Mouse (Mus musculus): ENCODE data around the gene Ttc38.
"Not testable (repeated sequence)": the region's sequence is repeated elsewhere in the genome, so short reads cannot be mapped to it uniquely, and the experiment has no call there.

Ttc38 gene

GRCm38 (mm10) chr15:85822011-85822359, 10.1 kb upstream of the Ttc38 start:
- peak; percentile 15 for DNase-seq (ENCODE audit: low spot score)

- no peak for DNase-seq (ENCODE audit: low spot score)
These were observed 5.4 kb upstream of the Ttc38 start for GRCm38 (mm10) chr15:85826676-85827075.

GRCm38 (mm10) chr15:85828071-85828470, 4.0 kb upstream of the Ttc38 start:
- no peak for DNase-seq (ENCODE audit: low spot score)

DNA sequence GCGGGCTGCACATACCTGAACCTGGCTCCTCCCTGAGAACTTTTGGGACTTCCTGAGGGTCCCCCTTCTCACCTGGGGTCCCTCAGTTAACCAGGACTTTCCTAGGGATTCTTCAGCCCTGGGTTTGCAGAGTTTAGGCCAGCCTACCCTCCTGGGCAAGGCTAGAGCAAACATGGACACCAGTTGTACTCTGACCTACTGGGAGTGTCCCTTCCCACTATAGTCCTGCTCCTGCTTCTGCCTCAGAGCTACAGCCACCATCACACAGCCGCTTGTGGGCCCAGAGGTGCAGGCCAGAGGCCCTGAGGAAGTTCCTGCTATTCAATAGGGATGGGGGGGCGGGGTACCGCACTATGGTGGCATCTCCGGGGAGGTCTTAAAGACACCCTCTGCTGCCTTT, 2.6 kb upstream of the Ttc38 start:
- no peak for DNase-seq (ENCODE audit: low spot score)

- no peak for DNase-seq (ENCODE audit: low spot score)
These were observed 493 bp downstream of the Ttc38 start for GRCm38 (mm10) chr15:85832599-85832998.

GRCm38 (mm10) chr15:85835335-85835734, 3.2 kb downstream of the Ttc38 start:
- DNase-seq (ENCODE audit: low spot score) = no peak

DNA sequence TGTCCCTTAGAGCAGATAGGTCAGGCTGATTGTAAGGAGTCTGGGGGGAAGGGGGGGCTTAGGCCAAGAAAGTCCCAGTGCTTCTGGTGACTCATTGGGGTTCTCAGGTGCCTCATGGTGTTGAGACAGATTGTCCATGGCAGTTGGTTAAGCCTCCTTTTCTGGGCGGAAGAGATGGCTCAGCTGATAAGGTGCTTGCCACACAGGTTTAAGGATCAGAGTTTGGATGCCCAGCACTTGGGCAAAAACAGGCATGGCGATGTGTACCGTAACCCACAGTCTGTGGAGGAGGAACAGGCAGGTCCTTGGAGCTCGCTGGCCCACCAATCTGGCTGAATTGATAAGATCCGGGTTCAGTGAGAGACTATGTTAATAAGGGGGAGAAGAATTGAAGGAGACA, 4.8 kb downstream of the Ttc38 start:
- peak; percentile 78 for DNase-seq (ENCODE audit: low spot score)

GRCm38 (mm10) chr15:85840983-85841382, 8.9 kb downstream of the Ttc38 start:
- DNase-seq (ENCODE audit: low spot score) = no peak

DNA sequence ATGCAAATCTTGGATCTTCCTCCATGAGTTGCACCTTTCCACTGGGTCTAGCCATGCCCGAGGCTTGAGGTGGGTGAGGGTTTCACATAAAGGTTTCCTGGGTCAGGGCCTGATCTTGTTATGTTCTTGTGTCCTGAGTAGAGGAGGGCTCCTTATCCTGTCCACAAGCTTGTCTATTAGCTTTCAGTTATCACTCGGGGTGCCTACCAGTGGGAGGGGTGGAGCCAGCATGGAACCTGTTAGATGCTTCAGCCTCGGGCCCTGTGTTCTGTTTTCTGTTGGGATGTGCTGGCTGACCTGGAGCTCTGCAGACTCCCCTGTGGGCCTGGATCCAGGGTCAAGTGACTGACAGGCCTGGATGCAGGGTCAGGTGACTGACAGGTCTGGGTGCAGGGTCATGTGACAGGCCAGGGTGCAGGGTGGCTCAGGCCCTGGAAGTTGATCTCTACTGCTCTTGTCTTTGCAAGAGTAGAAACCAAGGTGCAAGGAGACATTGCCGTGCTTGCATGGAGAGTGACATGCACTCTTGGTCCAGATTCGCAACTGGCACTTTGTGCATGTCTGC, 9.8 kb downstream of the Ttc38 start:
- no peak for DNase-seq (ENCODE audit: low spot score)

GRCm38 (mm10) chr15:85845071-85845470, 13.0 kb downstream of the Ttc38 start:
- no peak for DNase-seq (ENCODE audit: low spot score)

GRCm38 (mm10) chr15:85851656-85852392, 19.7 kb downstream of the Ttc38 start:
- DNase-seq (ENCODE audit: low spot score) = no peak

GRCm38 (mm10) chr15:85858980-85859489, 26.9 kb downstream of the Ttc38 start:
- DNase-seq (ENCODE audit: low spot score) = no peak

GRCm38 (mm10) chr15:85859490-85860031, 27.5 kb downstream of the Ttc38 start, which contains the start of gene Gtse1:
Gene Gtse1 (plus strand): TSS chr15:85859745.
- peak; percentile 94 for DNase-seq (ENCODE audit: low spot score)

DNA sequence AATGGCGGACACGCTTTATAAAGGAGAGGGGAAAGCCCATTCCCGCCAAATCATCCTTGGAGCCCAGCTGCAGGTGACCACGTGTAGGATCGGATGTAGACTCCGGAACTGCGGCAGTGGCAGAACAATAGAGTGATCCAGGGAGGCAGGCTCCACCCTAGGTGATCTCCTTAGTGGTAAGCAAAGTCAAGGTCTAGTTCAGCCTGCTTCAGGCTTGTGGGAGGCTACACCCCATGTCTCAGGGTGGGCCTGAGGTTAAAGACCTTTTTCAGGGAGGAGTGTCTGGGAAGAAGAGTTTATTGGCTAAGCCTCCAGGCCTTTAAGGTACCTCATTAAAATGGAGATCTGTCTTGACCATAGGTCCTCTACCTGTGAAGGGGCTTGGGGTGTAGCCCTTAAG, 33.8 kb downstream of the Ttc38 start:
- not testable (repeated sequence) for DNase-seq (ENCODE audit: low spot score)

DNA sequence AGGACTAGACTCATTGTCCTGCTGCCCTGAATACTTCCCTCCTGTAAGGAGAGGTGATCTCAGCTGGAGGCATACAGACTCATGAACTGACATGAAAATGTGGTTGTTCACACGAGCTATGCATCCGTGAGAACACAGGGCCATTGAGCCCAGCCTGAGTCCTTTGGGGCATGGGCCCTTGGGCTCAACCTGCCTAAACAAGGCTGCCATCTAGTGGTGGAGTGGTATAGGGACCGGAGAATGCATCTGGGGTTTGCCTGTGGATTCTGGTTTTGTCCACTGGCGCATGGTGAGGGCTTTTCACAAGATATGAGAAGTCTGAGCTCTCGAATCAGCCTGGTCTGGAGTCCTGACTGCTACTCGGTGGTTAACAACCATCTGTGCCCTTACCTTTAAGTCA, 35.6 kb downstream of the Ttc38 start:
- DNase-seq (ENCODE audit: low spot score) = peak; percentile 79

GRCm38 (mm10) chr15:85877336-85877735, 45.2 kb downstream of the Ttc38 start:
- no peak for DNase-seq (ENCODE audit: low spot score)

DNA sequence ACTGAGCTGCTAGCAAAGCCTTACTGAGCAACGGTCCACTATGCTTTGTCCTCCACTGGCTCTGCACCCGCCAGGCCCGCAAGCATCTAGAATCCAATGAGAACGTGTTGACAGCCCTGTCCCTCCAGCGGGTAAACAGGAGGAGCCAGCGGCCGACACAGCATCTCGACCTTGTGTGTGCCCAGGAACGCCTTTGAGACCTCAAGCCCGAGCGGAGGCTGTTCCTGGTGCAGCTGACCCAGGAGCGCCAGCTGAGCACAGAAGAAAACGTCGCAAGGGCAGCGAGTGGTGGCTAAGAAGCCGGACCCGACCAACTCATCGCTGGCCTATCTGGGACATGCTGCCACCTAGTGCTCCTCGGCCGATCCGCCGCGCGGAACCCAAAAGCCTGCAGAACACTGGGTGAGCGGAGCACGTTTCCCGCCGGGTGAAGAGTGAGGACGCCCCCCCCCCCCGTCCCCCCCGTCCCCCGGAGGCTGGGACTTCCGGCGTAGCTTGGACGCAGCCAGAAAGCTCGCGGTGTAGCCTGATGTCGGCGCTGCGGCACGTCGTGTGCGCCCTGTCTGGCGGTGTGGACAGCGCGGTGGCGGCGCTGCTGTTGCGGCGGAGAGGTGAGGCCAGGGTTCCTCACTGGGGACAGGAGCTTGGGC, 46.9 kb downstream of the Ttc38 start, which contains the start of gene Trmu:
Trmu (plus strand) TSS at position 465 of the 650 bp plus-strand sequence.
- DNase-seq (ENCODE audit: low spot score) = peak; percentile 90

- peak; percentile 15 for DNase-seq (ENCODE audit: low spot score)
These were observed 47.4 kb downstream of the Ttc38 start for GRCm38 (mm10) chr15:85879498-85879895.

- no peak for DNase-seq (ENCODE audit: low spot score)
These were observed 53.5 kb downstream of the Ttc38 start for GRCm38 (mm10) chr15:85885606-85886005.

DNA sequence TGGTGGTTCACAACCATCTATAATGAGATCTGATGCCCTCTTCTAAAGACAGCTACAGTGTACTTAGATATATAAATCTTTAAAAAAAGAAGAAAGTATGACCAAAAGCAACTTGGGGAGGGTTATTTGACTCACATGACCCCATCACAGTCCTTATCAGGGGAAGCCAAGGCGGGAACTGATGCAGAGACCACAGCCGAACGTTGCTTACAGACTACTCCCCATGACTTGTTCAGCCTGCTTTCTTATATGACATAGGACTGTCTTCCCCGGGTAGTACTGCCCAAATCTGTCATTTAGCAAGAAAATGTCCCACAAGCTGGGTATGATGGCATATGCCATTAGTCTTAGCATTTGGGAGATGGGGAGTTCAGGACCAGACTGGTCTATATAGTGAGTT, 57.1 kb downstream of the Ttc38 start:
- DNase-seq (ENCODE audit: low spot score) = no peak

- DNase-seq (ENCODE audit: low spot score) = no peak
These were observed 59.9 kb downstream of the Ttc38 start for GRCm38 (mm10) chr15:85891971-85892370.

DNA sequence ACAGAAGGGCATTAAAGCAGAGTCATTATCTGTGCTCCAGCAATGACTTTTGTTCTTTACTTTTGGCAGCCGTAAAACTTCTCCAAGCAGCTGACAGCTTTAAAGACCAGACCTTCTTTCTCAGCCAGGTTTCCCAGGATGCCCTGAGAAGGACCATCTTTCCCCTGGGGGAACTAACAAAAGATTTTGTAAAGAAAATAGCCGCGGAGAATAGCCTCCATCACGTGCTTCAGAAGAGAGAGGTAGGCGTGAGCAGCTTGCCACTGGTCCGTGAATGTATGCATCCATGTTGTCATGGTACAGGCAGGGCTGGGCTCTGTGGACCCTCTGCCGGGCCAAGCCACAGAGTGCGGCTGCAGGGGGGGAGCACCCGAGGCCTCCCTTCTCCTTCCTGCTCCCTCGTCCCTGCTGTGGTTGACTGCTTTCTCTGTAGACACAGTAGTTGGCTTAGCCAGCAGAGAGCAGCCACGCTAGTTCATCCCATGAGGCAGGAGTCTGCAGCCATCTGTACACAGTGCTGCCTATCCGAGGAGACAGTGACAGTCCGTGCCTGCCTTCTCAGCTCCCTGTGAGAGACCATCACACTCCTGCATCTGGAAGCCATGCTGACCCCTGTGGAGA, 60.5 kb downstream of the Ttc38 start:
- DNase-seq (ENCODE audit: low spot score) = no peak

Measured in urinary bladder, postnatal 14 days (tissue).